Mouse (Mus musculus): ENCODE results near the gene Epb41l3. TPM values are rescaled to one million over a fixed set of nuclear protein-coding genes. Genes with fewer than 3 reads are reported as not detected.
"Not testable (repeated sequence)": the region's sequence is repeated elsewhere in the genome, so short reads cannot be mapped to it uniquely, and the experiment has no call there.

Gene Epb41l3
- polyA plus RNA-seq, 1 experiment, result 8.7 TPM

GRCm38 (mm10) chr17:69105799-69106401 lies 30.4 kb downstream of the Epb41l3 start:
- DNase-seq (ENCODE audit: low spot score), result no peak

- DNase-seq (ENCODE audit: low spot score), result no peak
Measured at GRCm38 (mm10) chr17:69109216-69109615, 33.7 kb downstream of the Epb41l3 start.

- no peak for DNase-seq (ENCODE audit: low spot score)
Measured at GRCm38 (mm10) chr17:69112232-69112631, 36.7 kb downstream of the Epb41l3 start.

- no peak for DNase-seq (ENCODE audit: low spot score)
Measured at GRCm38 (mm10) chr17:69119183-69119582, 43.7 kb downstream of the Epb41l3 start.

GRCm38 (mm10) chr17:69120533-69121358 lies 45.3 kb downstream of the Epb41l3 start:
- no peak for DNase-seq (ENCODE audit: low spot score)

GRCm38 (mm10) chr17:69122403-69122802 lies 46.9 kb downstream of the Epb41l3 start:
- not testable (repeated sequence) for DNase-seq (ENCODE audit: low spot score)

GRCm38 (mm10) chr17:69127436-69127835 lies 52.0 kb downstream of the Epb41l3 start:
- no peak for DNase-seq (ENCODE audit: low spot score)

GRCm38 (mm10) chr17:69127981-69128380 lies 52.5 kb downstream of the Epb41l3 start:
- DNase-seq (ENCODE audit: low spot score), result no peak

- DNase-seq (ENCODE audit: low spot score), result no peak
Measured at GRCm38 (mm10) chr17:69129434-69129833, 54.0 kb downstream of the Epb41l3 start.

GRCm38 (mm10) chr17:69143017-69143416 lies 67.5 kb downstream of the Epb41l3 start:
- DNase-seq (ENCODE audit: low spot score), result no peak

- DNase-seq (ENCODE audit: low spot score), result no peak
Measured at GRCm38 (mm10) chr17:69150826-69151225, 75.3 kb downstream of the Epb41l3 start.

- DNase-seq (ENCODE audit: low spot score), result no peak
Measured at GRCm38 (mm10) chr17:69151281-69151680, 75.8 kb downstream of the Epb41l3 start.

- no peak for DNase-seq (ENCODE audit: low spot score)
Measured at GRCm38 (mm10) chr17:69155034-69155433, 79.6 kb downstream of the Epb41l3 start.

GRCm38 (mm10) chr17:69156522-69157100 lies 81.1 kb downstream of the Epb41l3 start:
- peak; percentile 57 for DNase-seq (ENCODE audit: low spot score)

GRCm38 (mm10) chr17:69157101-69157808 lies 81.8 kb downstream of the Epb41l3 start:
- DNase-seq (ENCODE audit: low spot score), result no peak

- no peak for DNase-seq (ENCODE audit: low spot score)
Measured at GRCm38 (mm10) chr17:69157809-69158185, 82.3 kb downstream of the Epb41l3 start.

GRCm38 (mm10) chr17:69158690-69159089 lies 83.2 kb downstream of the Epb41l3 start:
- DNase-seq (ENCODE audit: low spot score), result no peak

GRCm38 (mm10) chr17:69162731-69163130 lies 87.2 kb downstream of the Epb41l3 start:
- no peak for DNase-seq (ENCODE audit: low spot score)

GRCm38 (mm10) chr17:69176949-69177501 lies 101.5 kb downstream of the Epb41l3 start:
- DNase-seq (ENCODE audit: low spot score), result no peak

- no peak for DNase-seq (ENCODE audit: low spot score)
Measured at GRCm38 (mm10) chr17:69177954-69178353, 102.5 kb downstream of the Epb41l3 start.

- no peak for DNase-seq (ENCODE audit: low spot score)
Measured at GRCm38 (mm10) chr17:69180905-69181559, 105.5 kb downstream of the Epb41l3 start.

Data from urinary bladder, adult 2 months (tissue).